Mouse (Mus musculus) ES-E14 (cell line): ENCODE data around the gene Rdh11. TPM values are rescaled to one million over a fixed set of nuclear protein-coding genes. Genes with fewer than 3 reads are reported as not detected.

Experiments
- DNase-seq: peaks from one replicate; pipeline ENCODE4 v3.0.0-alpha.2; 2013; ENCODE audit warnings: low read depth, low spot score
- H3K27ac ChIP-seq: 2 replicates; pipeline ENCODE4 v1.5.1; 2012; ENCODE audit warnings: low read depth, mild to moderate bottlenecking, low read length, moderate library complexity, mixed read lengths; ENCODE audit not compliant: poor library complexity, insufficient read depth, severe bottlenecking
- H3K36me3 ChIP-seq: 2 replicates; pipeline ENCODE4 v1.6.1; 2012; ENCODE audit warnings: mild to moderate bottlenecking, low read length, moderate library complexity, mixed read lengths; ENCODE audit not compliant: control insufficient read depth, poor library complexity, insufficient read depth, severe bottlenecking
- H3K4me1 ChIP-seq, 2 experiments: fragments of 150-350 bp in 1 of 2; sonication (generic) in 1 of 2; 2 replicates each; pipeline ENCODE4 v1.6.1; 2012; ENCODE audit warnings: low read length in 2 of 2, mild to moderate bottlenecking in 1 of 2, mixed read lengths in 1 of 2; ENCODE audit not compliant: control insufficient read depth in 2 of 2, insufficient read depth in 2 of 2, poor library complexity in 1 of 2
- H3K4me3 ChIP-seq, 2 experiments: fragments of 150-350 bp in 1 of 2; sonication (generic) in 1 of 2; 2 replicates each; pipeline ENCODE4 v1.5.1; 2012; ENCODE audit warnings: low read length in 2 of 2, low read depth in 1 of 2, mild to moderate bottlenecking in 1 of 2, mixed read lengths in 1 of 2; ENCODE audit not compliant: insufficient read depth in 1 of 2, poor library complexity in 1 of 2, severe bottlenecking in 1 of 2
- H3K9ac ChIP-seq: 2 replicates; pipeline ENCODE4 v1.6.1; 2012; ENCODE audit warnings: low read depth, mild to moderate bottlenecking, low read length, mixed read lengths; ENCODE audit not compliant: poor library complexity, insufficient read depth, severe bottlenecking
- H3K9me3 ChIP-seq: fragments of 150-350 bp; sonication (generic); 2 replicates; pipeline ENCODE4 v1.6.1; 2012; ENCODE audit warnings: low read depth, mild to moderate bottlenecking, low read length; ENCODE audit not compliant: control insufficient read depth, insufficient read depth
- CHD2 ChIP-seq: IDR thresholded peaks from 2 replicates; pipeline ENCODE4 v1.6.1; 2014; ENCODE audit warnings: mild to moderate bottlenecking, low read depth, low read length, inconsistent platforms
- HCFC1 ChIP-seq: IDR thresholded peaks from 2 replicates; pipeline ENCODE4 v1.6.1; 2012; ENCODE audit warnings: low read length, inconsistent platforms, borderline replicate concordance; ENCODE audit not compliant: insufficient read depth
- MAFK ChIP-seq: IDR thresholded peaks from 2 replicates; pipeline ENCODE4 v1.6.1; 2014; ENCODE audit warnings: mild to moderate bottlenecking, low read depth, low read length, inconsistent platforms; ENCODE audit not compliant: insufficient read depth
- ZC3H11A ChIP-seq: IDR thresholded peaks from 2 replicates; pipeline ENCODE4 v1.6.1; 2012; ENCODE audit warnings: low read depth, mild to moderate bottlenecking, inconsistent platforms, low read length, borderline replicate concordance
- ZNF384 ChIP-seq: IDR thresholded peaks from 2 replicates; pipeline ENCODE4 v1.6.1; 2012; ENCODE audit warnings: low read depth, low read length, inconsistent platforms
- in situ Hi-C, 2 experiments: fragments of 600-800 bp; cut with MboI; formaldehyde crosslinking; loops; one replicate each; pipeline ENCODE4 v1.15.1; 2025; ENCODE audit warnings: low sequenced_read_pairs in 2 of 2, inconsistent platforms in 1 of 2; ENCODE audit not compliant: unreplicated experiment in 2 of 2
- total RNA-seq: library from RNA; depleted of rRNA; stranded (reverse); fragments of 300-350 nt; gene quantifications from 2 replicates; pipeline ENCODE4 v1.2.3, GENCODE M21; 2012

The Rdh11 gene
- total RNA-seq, 1 experiment = 33.5 TPM

DNA sequence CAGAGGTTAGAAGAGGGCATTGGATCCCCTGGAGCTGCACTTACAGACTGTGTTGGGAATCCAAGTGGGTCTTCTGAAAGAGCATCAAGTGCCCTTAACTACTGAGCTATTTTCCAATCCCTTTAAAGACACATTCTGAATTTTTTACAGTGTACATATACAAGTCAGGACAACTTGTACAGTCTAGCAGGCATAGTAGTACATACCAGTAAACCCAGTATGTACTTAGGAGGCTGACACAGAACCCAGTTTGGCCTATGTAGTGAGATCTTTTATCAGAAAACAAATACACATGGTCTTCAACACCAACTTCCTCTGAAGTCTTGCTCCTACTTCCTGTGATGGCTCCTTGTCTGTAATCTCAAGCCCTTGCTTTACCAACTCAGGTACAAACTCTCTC is 53.1 kb downstream of the Rdh11 start:
- Histone ChIP-seq H3K27ac (no peak overlapping the region), H3K9me3 (no peaks in the 10 kb centered on the region), H3K4me3 (no peak overlapping the region), H3K9ac (no peak overlapping the region), H3K4me1 (no peaks in the 10 kb centered on the region), H3K36me3 (no peaks in the 10 kb centered on the region)
- no peak for DNase-seq
- in situ Hi-C loops = no loop called here
- TF ChIP-seq MAFK = no peak
- no peak for TF ChIP-seq ZNF384
- no peak for TF ChIP-seq CHD2
- TF ChIP-seq HCFC1 = no peak
- no peak for TF ChIP-seq ZC3H11A

- no peak overlapping the region for H3K9ac ChIP-seq
- H3K27ac ChIP-seq = no peak overlapping the region
- no peaks in the 10 kb centered on the region for H3K4me1 ChIP-seq
- in situ Hi-C loops = no loop called here
- no peak for DNase-seq
- no peaks in the 10 kb centered on the region for H3K9me3 ChIP-seq
- no peaks in the 10 kb centered on the region for H3K36me3 ChIP-seq
- peak; percentile 93 for TF ChIP-seq MAFK
- no peak for TF ChIP-seq ZC3H11A
- no peak overlapping the region for H3K4me3 ChIP-seq
These were observed 55.1 kb downstream of the Rdh11 start for GRCm38 (mm10) chr12:79136949-79137348.

DNA sequence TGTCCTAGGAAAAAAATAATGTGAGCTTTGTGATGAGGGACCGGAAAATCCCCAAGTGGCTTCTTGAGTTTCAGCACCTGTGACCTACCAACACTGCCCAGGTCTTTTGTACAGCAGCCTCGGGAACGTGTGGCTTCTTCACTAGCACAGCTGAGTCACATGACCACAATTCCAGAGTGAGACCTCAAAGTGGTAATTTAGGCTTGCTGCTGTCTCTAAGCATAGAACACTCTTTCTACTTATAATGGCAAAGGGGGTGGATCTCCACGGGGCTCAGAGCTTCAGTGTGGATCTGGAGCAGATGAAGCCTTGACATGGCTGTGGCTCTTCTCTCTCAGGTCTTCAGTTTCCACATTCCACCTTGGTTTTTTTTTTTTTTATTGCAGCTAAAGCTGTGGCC is 57.0 kb downstream of the Rdh11 start:
- Histone ChIP-seq H3K9me3 (no peaks in the 10 kb centered on the region), H3K4me1 (no peaks in the 10 kb centered on the region), H3K36me3 (no peaks in the 10 kb centered on the region), H3K9ac (no peak overlapping the region), H3K4me3 (no peak overlapping the region), H3K27ac (no peak overlapping the region)
- no peak for DNase-seq
- in situ Hi-C loops = no loop called here
- no peak for TF ChIP-seq MAFK
- TF ChIP-seq ZC3H11A = no peak
- no peak for TF ChIP-seq HCFC1
- no peak for TF ChIP-seq CHD2
- no peak for TF ChIP-seq ZNF384

DNA sequence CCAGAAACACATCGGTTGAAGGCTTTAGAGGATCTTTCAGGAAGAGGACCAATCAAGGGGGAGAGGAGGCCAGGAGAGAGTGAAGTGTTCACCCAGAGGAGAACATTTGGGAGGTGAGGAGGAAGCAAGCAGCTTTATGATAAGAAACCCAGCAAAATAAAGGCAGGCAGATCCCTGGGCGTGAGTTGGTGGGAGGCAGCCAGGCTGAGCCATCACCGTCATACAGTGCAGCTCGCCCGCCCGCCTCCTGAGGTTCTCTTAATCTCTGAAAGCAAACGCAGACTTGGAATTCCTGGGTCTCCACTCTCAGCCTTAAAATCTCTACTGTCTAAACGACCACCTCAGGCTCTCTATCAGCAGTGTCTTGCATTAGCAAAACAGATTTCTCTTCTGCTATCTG is 57.4 kb downstream of the Rdh11 start:
- H3K36me3 ChIP-seq = no peaks in the 10 kb centered on the region

DNA sequence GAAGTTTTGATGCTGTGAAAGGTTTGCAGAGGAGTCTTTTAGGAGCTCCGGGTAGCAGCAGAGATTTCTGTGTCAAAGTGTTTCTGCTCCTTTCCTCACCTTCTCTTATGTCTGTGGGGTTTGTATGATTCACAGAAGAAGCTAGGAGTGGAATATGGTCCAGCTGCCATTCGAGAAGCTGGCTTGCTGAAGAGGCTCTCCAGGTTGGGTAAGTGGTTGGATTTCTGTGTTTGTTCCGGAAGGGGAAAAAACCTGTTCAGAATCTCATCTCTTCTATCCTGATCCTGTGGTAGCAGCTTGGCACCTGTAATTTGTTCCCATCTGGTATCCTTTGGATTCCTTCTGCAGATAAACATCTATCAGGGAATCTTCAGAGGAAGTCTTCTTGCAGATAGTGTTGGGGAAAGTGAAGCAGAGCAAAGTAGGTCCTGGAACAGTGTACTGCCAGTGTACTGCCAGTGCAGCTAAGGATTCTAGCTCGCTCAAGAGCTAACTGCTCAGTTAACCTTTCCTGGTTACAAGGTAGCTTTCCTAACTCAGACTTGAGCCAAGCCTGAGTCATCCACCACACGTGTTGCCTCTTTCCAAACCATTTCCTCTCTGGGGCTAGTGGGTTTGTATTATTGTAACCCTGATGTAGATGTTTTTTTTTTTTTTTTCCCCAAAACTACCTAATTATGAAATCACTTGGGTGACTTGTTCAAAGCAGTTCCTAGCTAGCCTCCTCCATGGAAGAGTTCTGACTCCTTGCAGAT is 60.2 kb downstream of the Rdh11 start:
- H3K4me3 ChIP-seq = peak overlapping the region in 1 of 2 experiments; percentile 78; a peak in 1 of 4 replicates
- no peak overlapping the region for H3K9ac ChIP-seq
- in situ Hi-C loops = no loop called here
- no peak overlapping the region for H3K27ac ChIP-seq
- TF ChIP-seq CHD2 (no peak), MAFK (no peak), HCFC1 (no peak), ZNF384 (no peak), ZC3H11A (no peak)
- H3K36me3 ChIP-seq = no peaks in the 10 kb centered on the region
- DNase-seq = no peak
- H3K9me3 ChIP-seq = no peaks in the 10 kb centered on the region
- no peaks in the 10 kb centered on the region for H3K4me1 ChIP-seq

More for the DNA sequence above, 57.4 kb downstream of the Rdh11 start:
- in situ Hi-C loops = no loop called here
- no peaks in the 10 kb centered on the region for H3K9me3 ChIP-seq
- H3K9ac ChIP-seq = no peak overlapping the region
- no peak for DNase-seq
- TF ChIP-seq CHD2 (no peak), MAFK (no peak)
- H3K4me1 ChIP-seq = no peaks in the 10 kb centered on the region
- no peak overlapping the region for H3K4me3 ChIP-seq
- no peak overlapping the region for H3K27ac ChIP-seq
